Mouse (Mus musculus): ENCODE results near the gene Nsmce4a. TPM values are rescaled to one million over a fixed set of nuclear protein-coding genes. Genes with fewer than 3 reads are reported as not detected.

Gene Nsmce4a
- 138 and 142 TPM in 2 replicates for polyA plus RNA-seq (2016; fragmentation: Nextera tagmentation; extraction: Ambion mirVana)

DNA sequence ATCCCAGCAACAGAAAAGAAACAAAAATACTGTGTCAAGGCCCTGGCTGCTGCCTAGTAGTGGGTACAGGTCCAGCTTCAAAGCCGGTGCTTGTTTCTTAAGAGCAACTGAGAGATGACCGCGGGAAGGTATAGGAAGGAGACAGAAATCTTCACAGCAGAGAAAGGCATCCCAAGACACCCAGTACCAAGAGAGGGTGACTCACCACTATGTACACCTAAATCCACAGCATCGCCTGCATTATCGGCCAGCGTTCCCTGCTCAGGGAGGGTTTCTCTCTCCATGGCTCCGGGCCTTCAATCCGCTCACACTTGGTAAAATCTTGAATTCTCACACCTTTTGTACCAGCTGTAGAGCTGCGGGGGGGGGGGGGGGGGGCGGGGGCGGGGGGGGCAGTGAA lies at the start of gene Nsmce4a:
Gene Nsmce4a, minus strand, starts transcription at position 298 of the 400 bp plus-strand sequence.
- WGBS: 62% methylated on average over 11 of the region's 11 CpGs
- no peak within 1 kb of the TSS for H3K4me2 ChIP-seq
- H3K4me1 ChIP-seq (replicated peaks): peaks cover 30% of the 10 kb centered on the region
- no peaks in the 10 kb centered on the region for H3K9me3 ChIP-seq (replicated peaks)
- no peak for ATAC-seq (ENCODE audit: insufficient number of reproducible peaks, low FRiP score)
- H3K27me3 ChIP-seq (replicated peaks): no peaks in the 10 kb centered on the region
- no peak within 1 kb of the TSS for H3K9ac ChIP-seq
- no peak within 1 kb of the TSS for H3K27ac ChIP-seq (ENCODE audit: poor library complexity, severe bottlenecking)
- H3K4me3 ChIP-seq: no peak within 1 kb of the TSS
- H3K36me3 ChIP-seq: no peaks in the 10 kb centered on the region

DNA sequence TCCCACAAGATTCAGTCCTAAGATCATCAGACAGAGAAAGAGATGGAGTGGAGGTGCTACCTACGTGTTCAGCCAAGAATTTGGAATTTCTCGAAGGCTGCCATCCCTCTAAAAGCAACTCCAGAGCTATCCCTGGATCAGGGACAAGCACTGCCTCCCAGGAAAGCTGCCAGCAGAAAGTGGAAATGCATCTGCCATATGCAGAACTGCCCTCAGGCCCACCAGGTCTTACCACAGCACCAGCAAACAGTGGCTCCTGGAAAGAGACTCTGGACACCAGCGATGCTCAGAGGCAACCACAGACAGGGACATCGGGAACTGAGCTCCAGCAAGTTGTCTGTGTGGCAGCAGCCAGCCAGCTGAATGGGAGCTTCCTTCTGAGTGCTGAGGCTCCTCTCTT lies 49.4 kb upstream of the Nsmce4a start:
- H3K36me3 ChIP-seq: no peaks in the 10 kb centered on the region
- H3K27ac ChIP-seq (ENCODE audit: poor library complexity, severe bottlenecking): no peak overlapping the region
- H3K4me2 ChIP-seq: no peak overlapping the region
- no peak overlapping the region for H3K4me3 ChIP-seq
- peaks cover 9% of the 10 kb centered on the region for H3K27me3 ChIP-seq (replicated peaks)
- ATAC-seq (ENCODE audit: insufficient number of reproducible peaks, low FRiP score): no peak
- H3K9me3 ChIP-seq (replicated peaks): no peaks in the 10 kb centered on the region
- WGBS: 81% methylated on average over 4 of the region's 4 CpGs
- H3K4me1 ChIP-seq (replicated peaks): peaks cover 28% of the 10 kb centered on the region
- no peak overlapping the region for H3K9ac ChIP-seq

- Histone ChIP-seq H3K4me1 (replicated peaks) (peaks cover 27% of the 10 kb centered on the region), H3K9me3 (replicated peaks) (no peaks in the 10 kb centered on the region), H3K27me3 (replicated peaks) (peaks cover 9% of the 10 kb centered on the region), H3K9ac (no peak overlapping the region), H3K36me3 (no peaks in the 10 kb centered on the region), H3K4me2 (no peak overlapping the region), H3K4me3 (no peak overlapping the region), H3K27ac (ENCODE audit: poor library complexity, severe bottlenecking) (no peak overlapping the region)
- WGBS: 51% methylated on average over 3 of the region's 3 CpGs
- no peak for ATAC-seq (ENCODE audit: insufficient number of reproducible peaks, low FRiP score)
Measured at GRCm38 (mm10) chr7:130621953-130622352, 49.0 kb upstream of the Nsmce4a start.

- Histone ChIP-seq H3K27ac (ENCODE audit: poor library complexity, severe bottlenecking) (no peak overlapping the region), H3K36me3 (no peaks in the 10 kb centered on the region), H3K27me3 (replicated peaks) (peaks cover 9% of the 10 kb centered on the region), H3K4me3 (no peak overlapping the region), H3K9me3 (replicated peaks) (no peaks in the 10 kb centered on the region), H3K4me2 (no peak overlapping the region), H3K4me1 (replicated peaks) (peaks cover 18% of the 10 kb centered on the region), H3K9ac (no peak overlapping the region)
- WGBS: 92% methylated on average over 2 of the region's 2 CpGs
- ATAC-seq (ENCODE audit: insufficient number of reproducible peaks, low FRiP score): no peak
Measured at GRCm38 (mm10) chr7:130621068-130621467, 48.1 kb upstream of the Nsmce4a start.

DNA sequence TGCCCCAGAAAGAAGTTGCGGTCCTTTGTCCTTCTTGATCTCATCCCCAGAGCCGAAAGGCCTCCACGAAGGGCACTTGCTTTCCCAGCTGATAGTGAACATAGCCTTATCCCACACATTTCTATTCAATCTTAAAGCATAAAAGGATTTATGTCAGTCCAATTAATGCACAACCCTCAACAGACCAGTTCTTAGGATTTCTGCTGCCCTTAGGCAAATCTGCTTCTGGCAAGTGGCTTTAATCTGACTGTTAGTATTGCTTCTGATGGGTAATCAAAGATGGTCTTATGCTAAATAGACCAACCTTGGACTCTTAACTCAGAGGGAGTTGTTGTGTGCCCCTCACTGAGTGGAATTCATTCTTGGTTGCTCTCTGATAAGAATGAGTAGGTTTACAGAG lies 44.7 kb upstream of the Nsmce4a start:
- Histone ChIP-seq H3K4me2 (no peak overlapping the region), H3K9me3 (replicated peaks) (no peaks in the 10 kb centered on the region), H3K4me1 (replicated peaks) (peaks cover 22% of the 10 kb centered on the region), H3K36me3 (no peaks in the 10 kb centered on the region), H3K27me3 (replicated peaks) (no peaks in the 10 kb centered on the region), H3K27ac (ENCODE audit: poor library complexity, severe bottlenecking) (no peak overlapping the region), H3K4me3 (no peak overlapping the region), H3K9ac (no peak overlapping the region)
- 87% methylated on average over 3 of the region's 3 CpGs for WGBS
- no peak for ATAC-seq (ENCODE audit: insufficient number of reproducible peaks, low FRiP score)

- Histone ChIP-seq H3K4me1 (replicated peaks) (peaks cover 12% of the 10 kb centered on the region; the same call in 1 of the 2 replicates), H3K4me3 (no peak overlapping the region), H3K9ac (no peak overlapping the region), H3K4me2 (no peak overlapping the region), H3K36me3 (no peaks in the 10 kb centered on the region), H3K9me3 (replicated peaks) (no peaks in the 10 kb centered on the region), H3K27ac (ENCODE audit: poor library complexity, severe bottlenecking) (no peak overlapping the region), H3K27me3 (replicated peaks) (no peaks in the 10 kb centered on the region)
- WGBS: 48% methylated on average over 4 of the region's 4 CpGs
- ATAC-seq (ENCODE audit: insufficient number of reproducible peaks, low FRiP score): no peak
Measured at GRCm38 (mm10) chr7:130613973-130614372, 41.1 kb upstream of the Nsmce4a start.

DNA sequence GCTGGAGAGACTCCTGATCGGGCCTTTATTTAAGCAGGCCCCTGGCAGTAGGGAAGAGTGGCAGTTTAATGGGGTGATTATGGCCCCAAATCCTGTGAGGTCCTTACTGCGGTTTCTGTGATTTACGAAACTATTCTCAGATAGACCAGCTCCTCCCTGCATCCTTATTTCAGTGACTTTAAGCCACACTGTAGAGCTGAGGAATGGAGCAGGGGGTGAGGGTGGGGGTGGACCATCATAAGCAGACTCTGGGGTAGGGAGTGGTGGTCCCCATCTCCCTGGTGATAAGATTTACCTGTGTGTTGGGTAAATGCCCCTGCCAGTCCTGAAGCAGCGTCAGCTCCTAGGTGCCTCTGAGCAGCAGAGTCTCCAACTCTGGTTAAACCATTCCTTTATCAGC lies 34.0 kb upstream of the Nsmce4a start:
- no peaks in the 10 kb centered on the region for H3K9me3 ChIP-seq (replicated peaks)
- WGBS: 84% methylated on average over 4 of the region's 4 CpGs
- no peak overlapping the region for H3K4me3 ChIP-seq
- H3K4me1 ChIP-seq (replicated peaks): no peaks in the 10 kb centered on the region
- H3K36me3 ChIP-seq: no peaks in the 10 kb centered on the region
- no peak overlapping the region for H3K4me2 ChIP-seq
- H3K27ac ChIP-seq (ENCODE audit: poor library complexity, severe bottlenecking): no peak overlapping the region
- no peak overlapping the region for H3K9ac ChIP-seq
- no peaks in the 10 kb centered on the region for H3K27me3 ChIP-seq (replicated peaks)
- ATAC-seq (ENCODE audit: insufficient number of reproducible peaks, low FRiP score): no peak

DNA sequence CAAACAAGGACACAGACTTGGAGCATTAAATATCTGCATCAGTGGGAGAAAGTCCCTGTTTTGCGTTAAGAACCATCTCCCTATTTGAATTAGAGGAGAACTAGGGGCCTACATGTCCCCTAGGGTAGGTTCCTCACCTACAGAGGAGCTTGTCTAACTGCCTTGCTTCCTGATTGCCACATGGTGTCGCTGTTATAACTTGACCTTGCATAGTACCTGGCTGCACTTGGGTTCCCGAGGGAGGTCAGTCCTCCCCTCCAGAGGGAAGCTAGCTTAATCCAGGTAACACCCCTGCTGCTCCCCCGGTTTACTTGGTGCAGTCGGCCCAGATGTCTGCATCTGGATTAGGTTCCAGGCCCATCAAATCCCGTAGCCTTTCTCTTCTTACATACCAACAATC lies 32.2 kb upstream of the Nsmce4a start:
- 19% methylated on average over 6 of the region's 6 CpGs for WGBS
- Histone ChIP-seq H3K9ac (no peak overlapping the region), H3K27ac (ENCODE audit: poor library complexity, severe bottlenecking) (no peak overlapping the region), H3K36me3 (no peaks in the 10 kb centered on the region), H3K9me3 (replicated peaks) (no peaks in the 10 kb centered on the region), H3K27me3 (replicated peaks) (no peaks in the 10 kb centered on the region), H3K4me1 (replicated peaks) (no peaks in the 10 kb centered on the region), H3K4me2 (no peak overlapping the region), H3K4me3 (no peak overlapping the region)
- ATAC-seq (ENCODE audit: insufficient number of reproducible peaks, low FRiP score): no peak

GRCm38 (mm10) chr7:130604390-130604789 lies 31.5 kb upstream of the Nsmce4a start:
- Histone ChIP-seq H3K9ac (no peak overlapping the region), H3K4me2 (no peak overlapping the region), H3K27ac (ENCODE audit: poor library complexity, severe bottlenecking) (no peak overlapping the region), H3K27me3 (replicated peaks) (no peaks in the 10 kb centered on the region), H3K4me3 (no peak overlapping the region), H3K4me1 (replicated peaks) (no peaks in the 10 kb centered on the region), H3K36me3 (no peaks in the 10 kb centered on the region), H3K9me3 (replicated peaks) (no peaks in the 10 kb centered on the region)
- no peak for ATAC-seq (ENCODE audit: insufficient number of reproducible peaks, low FRiP score)
- 47% methylated on average over 2 of the region's 2 CpGs for WGBS

- no peak overlapping the region for H3K27ac ChIP-seq (ENCODE audit: poor library complexity, severe bottlenecking)
- H3K4me2 ChIP-seq: no peak overlapping the region
- H3K4me1 ChIP-seq (replicated peaks): no peaks in the 10 kb centered on the region
- no peak for ATAC-seq (ENCODE audit: insufficient number of reproducible peaks, low FRiP score)
- H3K27me3 ChIP-seq (replicated peaks): no peaks in the 10 kb centered on the region
- no peaks in the 10 kb centered on the region for H3K36me3 ChIP-seq
- H3K9ac ChIP-seq: no peak overlapping the region
- no peaks in the 10 kb centered on the region for H3K9me3 ChIP-seq (replicated peaks)
- no peak overlapping the region for H3K4me3 ChIP-seq
- 71% methylated on average over 5 of the region's 5 CpGs for WGBS
Measured at GRCm38 (mm10) chr7:130603556-130603955, 30.6 kb upstream of the Nsmce4a start.

DNA sequence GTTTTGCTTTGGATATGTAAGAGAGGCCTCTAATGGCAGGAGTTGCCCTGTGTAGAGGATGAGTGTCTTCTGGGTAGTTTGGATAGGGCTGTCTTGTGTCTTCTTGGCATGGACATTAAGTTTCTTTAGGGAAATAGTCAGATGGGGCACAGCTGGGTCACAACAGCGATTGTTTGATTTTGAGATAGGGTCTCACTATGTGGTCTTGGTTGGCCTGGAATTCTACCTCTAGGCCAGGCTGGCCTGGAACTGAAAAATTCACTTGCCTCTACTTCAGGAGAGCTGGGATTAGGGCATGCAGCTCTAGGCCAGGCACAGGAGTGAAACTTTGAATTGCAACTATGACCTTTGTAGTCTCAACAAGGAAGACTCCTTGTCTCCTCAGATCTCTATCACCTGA lies 29.9 kb upstream of the Nsmce4a start:
- no peaks in the 10 kb centered on the region for H3K27me3 ChIP-seq (replicated peaks)
- no peak overlapping the region for H3K4me2 ChIP-seq
- ATAC-seq (ENCODE audit: insufficient number of reproducible peaks, low FRiP score): no peak
- no peaks in the 10 kb centered on the region for H3K4me1 ChIP-seq (replicated peaks)
- no peak overlapping the region for H3K9ac ChIP-seq
- no peaks in the 10 kb centered on the region for H3K9me3 ChIP-seq (replicated peaks)
- H3K4me3 ChIP-seq: no peak overlapping the region
- no peak overlapping the region for H3K27ac ChIP-seq (ENCODE audit: poor library complexity, severe bottlenecking)
- WGBS: 77% methylated on average over 1 of the region's 1 CpGs
- H3K36me3 ChIP-seq: no peaks in the 10 kb centered on the region

- H3K9ac ChIP-seq: no peak overlapping the region
- no peaks in the 10 kb centered on the region for H3K9me3 ChIP-seq (replicated peaks)
- no peak for ATAC-seq (ENCODE audit: insufficient number of reproducible peaks, low FRiP score)
- no peak overlapping the region for H3K4me3 ChIP-seq
- peaks cover 5% of the 10 kb centered on the region; the same call in 1 of the 2 replicates for H3K4me1 ChIP-seq (replicated peaks)
- H3K27me3 ChIP-seq (replicated peaks): no peaks in the 10 kb centered on the region
- 78% methylated on average over 2 of the region's 2 CpGs for WGBS
- H3K27ac ChIP-seq (ENCODE audit: poor library complexity, severe bottlenecking): no peak overlapping the region
- no peak overlapping the region for H3K4me2 ChIP-seq
- H3K36me3 ChIP-seq: no peaks in the 10 kb centered on the region
Measured at GRCm38 (mm10) chr7:130600546-130600945, 27.6 kb upstream of the Nsmce4a start.

Measured in heart, embryonic 12.5 days (tissue).